Mouse (Mus musculus) intestine, embryonic 15.5 days (tissue): ENCODE data around the gene Pdcl2. TPM values are rescaled to one million over a fixed set of nuclear protein-coding genes. Genes with fewer than 3 reads are reported as not detected.

Experiments used
- ATAC-seq: fragments of 200-750 bp; cut with Nextera tagmentation; 2 replicates; pipeline ENCODE4 v1.8.0; 2017; ENCODE audit warnings: moderate TSS enrichment, moderate library complexity
- H3K27ac ChIP-seq: fragments of 300-500 bp; sonication (generic); 2 replicates; pipeline ENCODE4 v1.5.1; 2015; ENCODE audit warnings: mild to moderate bottlenecking, inconsistent platforms
- H3K27me3 ChIP-seq: fragments of 300-500 bp; sonication (generic); replicated peaks from 2 replicates; pipeline ENCODE4 v1.6.1; 2015; ENCODE audit warnings: inconsistent platforms
- H3K36me3 ChIP-seq: fragments of 300-500 bp; sonication (generic); 2 replicates; pipeline ENCODE4 v1.6.1; 2015; ENCODE audit warnings: inconsistent platforms
- H3K4me1 ChIP-seq: fragments of 300-500 bp; sonication (generic); replicated peaks from 2 replicates; pipeline ENCODE4 v1.6.1; 2015; ENCODE audit warnings: inconsistent platforms
- H3K4me2 ChIP-seq: fragments of 300-500 bp; sonication (generic); replicated peaks from 2 replicates; pipeline ENCODE4 v1.6.1; 2015; ENCODE audit warnings: mild to moderate bottlenecking, inconsistent platforms
- H3K4me3 ChIP-seq: fragments of 300-500 bp; sonication (generic); replicated peaks from 2 replicates; pipeline ENCODE4 v1.5.1; 2015; ENCODE audit warnings: inconsistent platforms
- H3K9ac ChIP-seq: fragments of 300-500 bp; sonication (generic); 2 replicates; pipeline ENCODE4 v1.6.1; 2015; ENCODE audit warnings: inconsistent platforms
- H3K9me3 ChIP-seq: fragments of 300-500 bp; sonication (generic); 2 replicates; pipeline ENCODE4 v1.6.1; 2016; ENCODE audit warnings: inconsistent platforms
- WGBS: fragments of 180-500 bp; shearing (Covaris S2); methylation state at CpG from one replicate; pipeline ENCODE4 v1.1.7; 2015; 5-methylcytosine and 5-hydroxymethylcytosine counted together
- polyA plus RNA-seq: library from polyadenylated mRNA; unstranded; fragments of >200 nt; fragmentation: Nextera tagmentation; extraction: Ambion mirVana; gene quantifications from 2 replicates; pipeline ENCODE4 v1.2.1, GENCODE M21; 2015

Pdcl2 gene
- polyA plus RNA-seq: not detected in 2 replicates

GRCm38 (mm10) chr5:76330953-76331352 lies at the start of gene Pdcl2:
Gene Pdcl2 (minus strand): TSS chr5:76331156.
- WGBS: 89% methylated on average over 7 of the region's 7 CpGs
- Histone ChIP-seq H3K27me3 (no peaks in the 10 kb centered on the region), H3K27ac (no peak within 1 kb of the TSS), H3K4me2 (no peak within 1 kb of the TSS), H3K4me3 (no peak within 1 kb of the TSS), H3K9ac (no peak within 1 kb of the TSS), H3K9me3 (no peaks in the 10 kb centered on the region), H3K36me3 (no peaks in the 10 kb centered on the region), H3K4me1 (no peaks in the 10 kb centered on the region)
- no peak for ATAC-seq

DNA sequence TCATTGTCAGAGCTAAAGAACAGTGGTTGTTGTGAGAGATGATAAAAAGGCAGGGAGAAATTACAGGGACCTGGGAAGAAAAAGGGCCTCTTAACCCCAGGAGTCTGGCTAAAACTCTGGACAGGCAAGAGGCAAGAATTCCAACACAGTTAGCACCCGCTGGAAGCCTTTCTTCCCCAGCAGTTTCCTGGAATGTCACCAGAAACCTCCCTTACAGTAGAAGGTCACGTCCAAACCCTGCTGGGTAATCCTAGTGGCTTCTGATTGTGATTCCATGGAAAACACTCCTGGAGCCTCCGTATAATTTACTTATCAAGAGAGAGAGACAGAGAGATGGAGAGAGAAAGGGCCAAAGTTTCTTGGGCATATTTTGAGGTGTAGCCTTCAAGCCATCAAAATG lies 48.3 kb upstream of the Pdcl2 start:
- 49% methylated on average over 3 of the region's 3 CpGs for WGBS

DNA sequence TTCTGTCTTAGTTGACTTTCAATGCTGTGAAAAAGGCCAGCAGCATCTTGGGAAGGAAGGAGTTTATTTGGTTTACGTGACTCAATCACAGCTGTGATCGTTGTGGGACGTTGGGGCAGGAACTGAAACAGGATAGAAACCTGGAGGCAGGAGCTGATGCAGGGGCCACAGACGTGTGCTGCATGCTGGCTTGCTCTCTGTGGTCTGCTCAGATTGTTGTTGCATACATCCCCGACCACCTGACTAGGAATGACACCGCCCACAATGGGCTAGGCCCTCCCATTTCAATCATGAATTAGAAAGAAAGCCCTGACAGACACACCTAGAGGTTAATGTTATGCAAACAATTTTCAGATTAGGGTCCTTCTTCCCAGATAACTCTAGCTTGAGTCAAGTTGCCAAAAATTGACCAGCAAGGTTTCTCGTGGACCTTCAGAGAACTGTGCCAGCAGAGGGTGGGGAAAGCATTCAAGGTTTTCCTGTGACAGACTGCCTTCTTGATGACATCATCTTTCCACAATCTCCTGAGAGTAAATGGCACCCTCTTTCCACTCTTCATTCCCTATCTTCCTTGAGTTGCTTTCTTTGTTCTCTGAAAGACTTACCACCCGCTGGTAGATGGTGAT lies 38.4 kb upstream of the Pdcl2 start:
- no peaks in the 10 kb centered on the region for H3K9me3 ChIP-seq
- no peaks in the 10 kb centered on the region for H3K36me3 ChIP-seq
- 0 out of 2 replicates have a peak, but pooled peaks cover under 1% of the 10 kb centered on the region for H3K27me3 ChIP-seq
- H3K4me1 ChIP-seq: no peaks in the 10 kb centered on the region
- H3K9ac ChIP-seq: no peak overlapping the region
- no peak overlapping the region for H3K4me3 ChIP-seq
- no peak overlapping the region for H3K27ac ChIP-seq
- ATAC-seq: no peak
- 70% methylated on average over 8 of the region's 8 CpGs for WGBS
- H3K4me2 ChIP-seq: no peak overlapping the region

More for the DNA sequence above, 48.3 kb upstream of the Pdcl2 start:
- Histone ChIP-seq H3K36me3 (no peaks in the 10 kb centered on the region), H3K27ac (no peak overlapping the region), H3K9me3 (no peaks in the 10 kb centered on the region), H3K27me3 (no peaks in the 10 kb centered on the region), H3K9ac (no peak overlapping the region), H3K4me3 (no peak overlapping the region), H3K4me2 (no peak overlapping the region), H3K4me1 (no peaks in the 10 kb centered on the region)
- no peak for ATAC-seq

GRCm38 (mm10) chr5:76365406-76365805 lies 34.5 kb upstream of the Pdcl2 start:
- 36% methylated on average over 5 of the region's 5 CpGs for WGBS

GRCm38 (mm10) chr5:76363453-76364104 lies 32.6 kb upstream of the Pdcl2 start, which contains the start of gene Nmu:
Gene Nmu (minus strand): TSS chr5:76363788.
- H3K4me1 ChIP-seq: peaks cover 10% of the 10 kb centered on the region
- H3K4me3 ChIP-seq: peak within 1 kb of the TSS; percentile 31
- H3K9me3 ChIP-seq: no peaks in the 10 kb centered on the region
- ATAC-seq: peak; percentile 36; the same call in 1 of the 2 replicates
- H3K4me2 ChIP-seq: peak within 1 kb of the TSS; percentile 80
- 4% methylated on average over 35 of the region's 35 CpGs for WGBS
- H3K36me3 ChIP-seq: no peaks in the 10 kb centered on the region
- H3K27ac ChIP-seq: no peak within 1 kb of the TSS
- H3K9ac ChIP-seq: peak within 1 kb of the TSS; percentile 30; the same call in 1 of the 2 replicates
- peaks cover 9% of the 10 kb centered on the region for H3K27me3 ChIP-seq

More at GRCm38 (mm10) chr5:76365406-76365805, 34.5 kb upstream of the Pdcl2 start:
- Histone ChIP-seq H3K4me1 (peaks cover 10% of the 10 kb centered on the region), H3K27me3 (peaks cover 9% of the 10 kb centered on the region), H3K9ac (no peak overlapping the region), H3K4me3 (no peak overlapping the region), H3K36me3 (no peaks in the 10 kb centered on the region), H3K27ac (no peak overlapping the region), H3K4me2 (no peak overlapping the region), H3K9me3 (no peaks in the 10 kb centered on the region)
- no peak for ATAC-seq

DNA sequence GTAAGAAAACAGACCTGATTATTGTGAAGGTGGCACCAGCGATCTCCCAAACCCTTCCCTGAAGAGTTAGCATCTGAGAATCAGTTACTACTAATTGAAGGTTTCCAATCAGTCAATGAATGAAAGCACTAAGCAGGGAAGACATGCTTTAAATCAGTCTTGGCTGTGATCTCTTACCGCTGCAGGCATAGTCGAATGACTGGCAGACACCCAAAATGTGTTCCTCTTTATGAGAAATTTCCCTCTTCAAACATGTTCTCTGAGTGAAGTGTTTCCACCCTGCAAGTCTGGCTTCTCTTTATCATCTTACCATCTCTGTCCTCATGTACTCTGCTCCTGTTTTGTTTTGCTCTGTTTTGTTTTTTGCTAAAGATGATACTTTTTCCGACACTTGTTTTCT lies 29.8 kb upstream of the Pdcl2 start:
- no peak overlapping the region for H3K27ac ChIP-seq
- WGBS: 85% methylated on average over 4 of the region's 4 CpGs
- no peaks in the 10 kb centered on the region for H3K9me3 ChIP-seq
- no peak overlapping the region for H3K4me3 ChIP-seq
- H3K4me1 ChIP-seq: peaks cover 10% of the 10 kb centered on the region
- no peak overlapping the region for H3K4me2 ChIP-seq
- H3K27me3 ChIP-seq: peaks cover 9% of the 10 kb centered on the region
- ATAC-seq: no peak
- no peak overlapping the region for H3K9ac ChIP-seq
- no peaks in the 10 kb centered on the region for H3K36me3 ChIP-seq

- no peak overlapping the region for H3K9ac ChIP-seq
- no peak overlapping the region for H3K4me2 ChIP-seq
- H3K36me3 ChIP-seq: no peaks in the 10 kb centered on the region
- H3K27ac ChIP-seq: no peak overlapping the region
- no peak for ATAC-seq
- peaks cover 9% of the 10 kb centered on the region for H3K27me3 ChIP-seq
- H3K4me3 ChIP-seq: no peak overlapping the region
- peaks cover 10% of the 10 kb centered on the region for H3K4me1 ChIP-seq
- WGBS: 65% methylated on average over 1 of the region's 1 CpGs
- no peaks in the 10 kb centered on the region for H3K9me3 ChIP-seq
Observed at GRCm38 (mm10) chr5:76360057-76360456, 29.1 kb upstream of the Pdcl2 start.

- 45% methylated on average over 7 of the region's 7 CpGs for WGBS
- ATAC-seq: no peak
- Histone ChIP-seq H3K9ac (no peak overlapping the region), H3K36me3 (no peaks in the 10 kb centered on the region), H3K9me3 (no peaks in the 10 kb centered on the region), H3K27ac (no peak overlapping the region), H3K4me2 (no peak overlapping the region), H3K4me1 (no peaks in the 10 kb centered on the region), H3K27me3 (no peaks in the 10 kb centered on the region), H3K4me3 (no peak overlapping the region)
Observed at GRCm38 (mm10) chr5:76351953-76352611, 21.1 kb upstream of the Pdcl2 start.

- Histone ChIP-seq H3K4me2 (no peak overlapping the region), H3K4me3 (no peak overlapping the region), H3K4me1 (no peaks in the 10 kb centered on the region), H3K36me3 (no peaks in the 10 kb centered on the region), H3K27me3 (no peaks in the 10 kb centered on the region), H3K27ac (no peak overlapping the region), H3K9me3 (no peaks in the 10 kb centered on the region), H3K9ac (no peak overlapping the region)
- no peak for ATAC-seq
- 83% methylated on average over 5 of the region's 5 CpGs for WGBS
Observed at GRCm38 (mm10) chr5:76351537-76351936, 20.6 kb upstream of the Pdcl2 start.

DNA sequence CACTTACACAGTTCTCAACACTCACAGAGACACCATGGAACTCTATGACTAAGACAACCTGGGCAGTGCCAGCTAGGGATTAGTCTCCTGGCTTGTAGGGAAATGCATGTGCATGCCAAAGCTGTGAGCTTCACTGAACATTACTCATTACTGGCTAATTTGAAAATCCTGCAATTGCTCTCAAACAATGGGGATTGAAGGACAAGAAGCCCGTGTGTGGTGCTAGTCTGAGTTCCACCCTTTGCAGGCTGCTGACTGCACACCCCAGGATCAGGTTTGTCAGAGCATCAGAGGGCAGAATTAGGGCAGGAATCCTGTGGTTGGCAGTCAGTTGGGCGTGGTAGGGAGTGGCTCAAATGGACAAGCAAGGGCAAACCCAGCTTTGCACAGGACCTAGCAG lies 15.2 kb upstream of the Pdcl2 start:
- H3K36me3 ChIP-seq: no peaks in the 10 kb centered on the region
- WGBS: 61% methylated on average over 2 of the region's 2 CpGs
- no peaks in the 10 kb centered on the region for H3K4me1 ChIP-seq
- H3K9me3 ChIP-seq: no peaks in the 10 kb centered on the region
- no peak overlapping the region for H3K4me2 ChIP-seq
- ATAC-seq: no peak
- H3K27me3 ChIP-seq: no peaks in the 10 kb centered on the region
- no peak overlapping the region for H3K27ac ChIP-seq
- H3K4me3 ChIP-seq: no peak overlapping the region
- H3K9ac ChIP-seq: no peak overlapping the region

GRCm38 (mm10) chr5:76340931-76341330 lies 10.0 kb upstream of the Pdcl2 start:
- peak; percentile 49; the same call in 1 of the 2 replicates for ATAC-seq
- WGBS: 53% methylated on average over 2 of the region's 2 CpGs
- no peak overlapping the region for H3K9ac ChIP-seq

DNA sequence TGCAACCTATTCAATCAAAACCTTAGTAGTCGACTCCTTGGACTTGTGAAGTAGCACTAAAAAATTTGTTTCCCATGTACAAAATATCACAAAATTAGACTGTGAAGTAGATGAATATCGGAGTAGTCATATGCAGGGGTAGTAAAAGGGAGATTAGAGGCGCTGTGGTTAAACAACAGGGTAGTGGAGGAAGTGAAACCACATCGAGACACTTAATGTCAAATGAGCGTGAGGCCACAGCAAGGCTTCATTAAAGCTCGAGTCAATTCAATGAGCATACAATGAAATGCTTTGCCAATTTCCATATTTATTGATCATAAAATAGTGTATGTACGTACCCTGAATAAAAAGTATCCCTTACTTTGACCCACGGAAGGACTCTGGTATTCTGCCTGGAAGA lies 6.1 kb upstream of the Pdcl2 start:
- no peak overlapping the region for H3K4me2 ChIP-seq
- no peak for ATAC-seq
- H3K4me1 ChIP-seq: no peaks in the 10 kb centered on the region
- WGBS: 82% methylated on average over 8 of the region's 8 CpGs
- no peak overlapping the region for H3K4me3 ChIP-seq
- no peak overlapping the region for H3K9ac ChIP-seq
- no peak overlapping the region for H3K27ac ChIP-seq
- no peaks in the 10 kb centered on the region for H3K9me3 ChIP-seq
- H3K27me3 ChIP-seq: no peaks in the 10 kb centered on the region
- H3K36me3 ChIP-seq: no peaks in the 10 kb centered on the region

More at GRCm38 (mm10) chr5:76340931-76341330, 10.0 kb upstream of the Pdcl2 start:
- H3K36me3 ChIP-seq: no peaks in the 10 kb centered on the region
- H3K27ac ChIP-seq: no peak overlapping the region
- H3K9me3 ChIP-seq: no peaks in the 10 kb centered on the region
- H3K4me2 ChIP-seq: no peak overlapping the region
- no peaks in the 10 kb centered on the region for H3K27me3 ChIP-seq
- no peaks in the 10 kb centered on the region for H3K4me1 ChIP-seq
- no peak overlapping the region for H3K4me3 ChIP-seq
